Mouse (Mus musculus): Measurements from ENCODE around the gene Oca2.

- no peak for TF ChIP-seq CTCF (IDR thresholded peaks at IDR 0.05; ENCODE audit: low read depth)
- TF ChIP-seq EP300 (IDR thresholded peaks at IDR 0.05; ENCODE audit: low read depth) = no peak
Observed at GRCm38 (mm10) chr7:56499319-56499718, 259.8 kb downstream of the Oca2 start.

Measured in liver, embryonic 14.5 days (tissue).